Mouse (Mus musculus) spleen, postnatal 4 days (tissue): ENCODE measurements at regions not wholly inside any gene's neighbourhood (a gene's known extent, or its start where the extent isn't known, plus 50 kb on each side); places are given as distances from the start of the nearest gene placed in this dataset.
A peak's percentile ranks its signal among the peaks of the same experiment; 100 is the strongest.

Source experiments
- DNase-seq, 2 experiments: peaks; one replicate each; pipeline ENCODE4 v3.0.0; 2022; ENCODE audit warnings: low spot score in 2 of 2

DNA sequence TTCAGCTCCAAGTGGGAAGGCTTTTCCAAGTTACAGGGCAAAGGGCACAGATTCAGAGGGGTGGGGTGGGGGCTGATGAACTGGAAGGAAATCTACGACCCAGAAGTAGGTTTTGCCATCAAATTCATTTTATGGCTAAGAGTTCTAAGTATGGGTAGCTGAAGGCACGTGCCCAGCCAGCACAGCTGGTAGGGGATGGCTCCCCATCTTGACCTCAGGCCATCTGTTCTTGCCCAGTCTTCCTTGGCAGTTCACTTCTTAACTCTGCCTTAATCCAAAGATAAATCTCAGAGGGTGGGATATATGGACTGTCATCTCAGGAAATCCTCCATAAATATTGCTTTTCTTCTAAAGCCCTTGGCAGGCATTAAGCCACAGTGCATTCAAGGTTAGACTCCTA lies 238.3 kb downstream of the H2al1j start:
- no peak for DNase-seq

- no peak for DNase-seq
These were observed 240.2 kb downstream of the H2al1j start for GRCm38 (mm10) chrX:11567827-11568226.

- DNase-seq: no peak
These were observed 240.6 kb downstream of the H2al1j start for GRCm38 (mm10) chrX:11568262-11568661.

- DNase-seq: no peak
These were observed 246.7 kb downstream of the H2al1j start for GRCm38 (mm10) chrX:11574354-11574753.

GRCm38 (mm10) chrX:11575571-11575970 lies 247.9 kb downstream of the H2al1j start:
- DNase-seq: no peak

GRCm38 (mm10) chrX:11576287-11576686 lies 248.7 kb downstream of the H2al1j start:
- no peak for DNase-seq

GRCm38 (mm10) chrX:11577294-11577693 lies 249.7 kb downstream of the H2al1j start:
- DNase-seq: no peak

GRCm38 (mm10) chrX:11585353-11585752 lies 257.7 kb downstream of the H2al1j start:
- DNase-seq: no peak

DNA sequence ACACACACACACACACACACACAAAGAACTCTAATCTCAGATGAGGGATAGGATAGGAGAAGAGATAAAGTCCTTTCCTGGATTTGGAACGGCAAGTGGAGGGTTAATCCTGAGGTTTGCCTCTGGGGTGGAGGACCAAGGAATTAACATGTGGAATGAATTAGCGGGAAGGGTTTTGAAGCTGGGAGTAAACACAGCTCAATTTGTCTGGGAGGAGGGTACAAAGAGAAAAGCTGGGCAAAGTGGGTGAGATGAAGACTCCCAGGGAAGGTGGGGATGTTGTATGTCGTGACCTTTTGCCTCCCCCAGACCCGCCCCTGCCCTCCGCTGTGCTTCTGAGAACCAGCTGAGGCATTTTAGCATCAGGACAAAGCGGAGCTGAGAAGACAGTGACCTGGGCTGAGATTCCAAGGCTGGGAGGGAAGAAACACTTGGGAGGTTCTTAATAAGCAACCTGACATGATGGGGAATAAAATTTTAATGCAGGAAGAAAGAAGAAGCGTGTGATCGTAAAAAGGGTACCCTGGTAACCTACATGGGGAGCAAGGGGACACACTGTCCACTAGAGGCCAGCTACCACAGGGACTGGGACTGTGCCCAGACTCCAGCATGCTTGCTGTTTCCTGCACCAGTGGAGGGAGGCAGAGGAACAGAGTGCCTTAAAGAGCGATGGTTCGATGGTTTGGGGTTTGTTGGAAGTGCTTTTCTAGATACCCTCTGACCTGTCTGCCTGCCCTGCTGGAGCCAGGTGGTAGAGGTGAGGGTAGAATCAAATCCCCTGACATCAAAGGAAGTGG lies 264.0 kb downstream of the H2al1j start:
- no peak for DNase-seq

DNA sequence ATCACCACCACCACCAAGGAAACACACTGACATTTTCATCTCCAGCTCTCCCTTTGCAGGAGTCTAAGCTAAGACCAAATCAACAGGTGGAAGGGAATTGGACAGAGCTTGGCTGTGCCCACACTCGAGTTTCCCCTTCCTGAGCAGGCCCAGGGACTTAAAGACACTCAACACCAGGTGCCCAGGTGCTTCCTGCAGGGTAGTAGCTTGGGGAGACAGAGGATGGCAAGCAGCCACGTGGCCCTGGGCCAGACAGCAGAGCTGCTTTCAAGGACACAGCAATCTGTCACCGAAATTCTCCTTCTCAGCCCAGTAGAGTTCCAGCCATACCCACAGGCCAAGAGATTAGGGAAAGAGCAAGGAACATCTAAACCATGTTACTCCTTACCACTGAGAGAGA lies 266.9 kb downstream of the H2al1j start:
- no peak for DNase-seq

- DNase-seq: no peak
These were observed 269.9 kb downstream of the H2al1j start for GRCm38 (mm10) chrX:11597548-11597947.

DNA sequence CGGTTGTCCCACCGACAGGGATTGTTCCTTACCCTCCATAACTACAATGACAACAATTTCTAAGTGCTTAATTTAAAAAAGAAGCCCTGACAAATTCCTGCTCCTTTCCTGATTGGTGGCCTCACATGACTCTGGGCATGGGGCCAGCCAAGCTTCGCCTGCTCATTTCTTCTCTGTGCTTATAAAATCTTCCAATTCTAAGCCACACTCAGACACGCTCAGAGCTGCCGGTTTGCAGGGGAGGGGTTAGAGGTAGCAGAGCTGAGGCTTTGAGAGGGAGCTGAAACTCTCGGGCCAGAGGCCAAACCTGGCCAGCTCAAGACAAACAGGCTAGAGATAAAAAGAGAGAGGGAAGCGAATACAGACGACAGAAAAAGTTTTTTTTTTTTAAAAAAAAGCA lies 286.6 kb downstream of the H2al1j start:
- no peak for DNase-seq

DNA sequence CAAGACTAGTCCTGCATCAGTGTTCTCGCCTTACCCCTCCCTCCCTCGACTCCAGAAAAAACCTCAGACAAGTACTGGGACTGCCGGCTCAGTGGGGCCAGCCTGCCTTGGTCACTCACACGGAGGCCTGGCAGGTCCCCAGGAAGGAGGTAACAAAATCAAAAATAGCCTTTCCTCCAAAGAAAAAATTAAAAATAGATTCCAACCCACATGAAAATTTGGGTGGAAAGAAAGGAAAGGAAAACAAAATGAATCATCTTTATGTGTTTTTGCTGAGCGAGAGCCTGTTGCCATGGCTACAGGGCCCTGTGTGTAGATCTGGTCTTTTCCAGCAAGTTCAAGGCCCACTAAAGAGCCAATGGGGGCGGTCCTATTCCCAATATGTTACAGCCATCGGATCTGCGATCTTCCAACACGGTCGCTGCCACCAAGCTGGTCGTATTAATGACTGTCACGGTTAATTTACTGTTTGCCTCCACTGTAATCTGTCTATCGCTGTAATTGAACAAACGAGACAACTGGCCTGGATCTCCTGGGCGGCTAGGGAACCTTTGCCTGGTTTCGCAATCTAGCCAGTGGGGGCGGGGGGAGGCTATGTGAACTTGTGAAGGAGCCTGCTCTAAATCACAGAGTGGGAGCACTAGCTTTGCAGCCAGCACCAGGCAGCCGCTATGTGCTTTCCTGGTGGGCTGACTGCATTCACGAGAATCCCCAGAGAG lies 293.6 kb downstream of the H2al1j start:
- no peak for DNase-seq

DNA sequence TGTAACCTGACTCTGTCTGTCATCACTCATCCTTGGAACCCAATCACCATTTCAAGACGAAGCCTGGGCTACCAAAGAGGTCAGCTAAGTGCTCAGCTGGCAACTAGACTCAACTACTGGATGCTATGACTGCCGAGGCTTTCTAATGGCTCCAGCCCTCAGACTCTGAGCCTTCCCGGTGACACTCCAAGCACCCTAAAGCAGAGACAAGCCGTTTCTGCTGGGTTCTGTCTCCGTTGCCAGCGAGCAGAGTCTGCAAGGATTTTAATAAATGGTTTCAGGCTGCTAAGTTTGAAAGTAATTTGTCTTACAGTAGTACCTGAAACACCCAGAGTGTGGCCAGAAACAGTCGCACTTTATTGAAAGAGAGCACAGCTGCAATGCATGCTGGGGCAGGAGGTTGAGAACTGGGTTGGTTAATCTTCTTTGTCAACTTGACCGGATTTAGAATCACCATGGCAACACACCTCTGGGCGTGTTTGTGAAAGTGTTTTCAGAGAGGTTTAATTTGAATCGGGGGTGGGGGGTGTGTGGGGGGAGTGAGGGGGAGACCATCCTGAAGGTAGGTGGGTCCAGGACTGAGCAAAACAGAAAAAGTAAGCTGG lies 298.8 kb downstream of the H2al1j start:
- no peak for DNase-seq

DNA sequence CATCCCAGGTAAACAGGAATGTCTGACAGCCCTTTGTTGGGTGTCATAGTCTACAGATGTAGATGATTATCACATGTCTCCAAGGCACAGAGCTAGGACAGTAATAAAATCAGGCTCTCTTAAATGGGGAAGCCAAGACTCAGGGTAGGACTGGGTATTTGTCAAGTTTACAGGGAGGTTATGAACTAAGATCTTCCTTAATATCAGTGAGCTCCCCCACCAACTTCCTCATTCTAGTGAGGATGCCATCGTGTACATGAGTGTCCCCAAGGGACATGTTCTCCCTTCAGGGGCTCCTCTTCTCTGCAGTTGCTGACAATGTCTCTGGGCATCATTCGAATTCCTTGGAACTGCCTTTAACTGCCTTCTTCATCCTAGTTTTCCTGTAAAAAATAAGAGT lies 301.7 kb downstream of the H2al1j start:
- no peak for DNase-seq

DNA sequence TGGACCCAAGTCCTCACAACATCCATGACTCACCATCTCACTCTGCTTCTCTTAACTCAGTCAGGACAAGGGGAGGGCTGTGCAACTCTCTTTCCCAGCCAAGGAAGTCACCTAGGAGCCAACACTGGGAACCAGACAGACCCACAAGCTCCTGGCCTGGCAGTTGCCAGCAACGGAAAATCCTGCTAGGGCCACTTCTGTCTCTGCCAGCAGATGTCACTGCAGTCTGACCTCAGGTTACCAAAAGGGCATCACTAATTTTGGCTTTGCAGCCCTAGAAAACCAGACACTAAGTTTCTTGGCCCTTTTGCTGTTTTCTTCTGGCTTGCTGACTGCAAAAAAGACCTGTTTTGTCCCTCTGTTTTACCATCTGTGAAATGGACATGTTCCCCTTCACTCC lies 302.3 kb downstream of the H2al1j start:
- peak in 1 of 2 experiments; percentile 20 for DNase-seq

DNA sequence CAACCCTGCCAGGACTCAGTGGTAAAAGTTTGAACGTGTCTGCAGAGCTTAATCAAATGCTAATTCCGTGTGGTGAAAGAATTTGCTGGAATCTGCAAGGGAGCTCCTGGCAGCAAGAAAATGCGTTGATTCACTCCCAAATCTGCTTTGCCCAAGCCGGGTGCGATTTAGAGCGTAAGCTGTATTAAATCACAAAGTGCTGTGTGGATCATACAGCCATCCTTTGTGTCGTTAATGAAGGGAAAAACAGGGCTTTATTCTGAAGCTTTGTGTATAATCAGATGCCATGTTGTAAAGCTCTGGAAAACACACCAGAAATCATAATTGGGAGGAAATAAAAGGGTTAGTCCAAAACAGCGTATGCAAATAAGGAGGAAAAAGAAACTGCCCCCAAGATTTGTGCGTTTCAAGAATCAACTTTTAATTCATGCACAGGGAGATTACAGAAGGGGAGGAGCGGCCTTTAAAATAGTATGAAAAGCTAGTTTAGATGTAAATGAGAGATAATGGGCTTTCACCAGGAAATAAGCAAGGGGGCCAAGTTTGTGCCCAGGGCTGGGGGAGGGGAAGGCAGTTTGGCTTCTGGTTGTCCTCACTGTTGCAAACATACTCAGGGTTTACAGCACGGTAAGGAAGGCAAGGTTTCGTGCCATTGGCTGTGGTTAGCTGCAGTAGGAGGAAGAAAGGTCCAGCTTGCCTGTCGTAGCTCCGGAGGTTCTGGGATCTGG lies 303.7 kb downstream of the H2al1j start:
- no peak for DNase-seq

DNA sequence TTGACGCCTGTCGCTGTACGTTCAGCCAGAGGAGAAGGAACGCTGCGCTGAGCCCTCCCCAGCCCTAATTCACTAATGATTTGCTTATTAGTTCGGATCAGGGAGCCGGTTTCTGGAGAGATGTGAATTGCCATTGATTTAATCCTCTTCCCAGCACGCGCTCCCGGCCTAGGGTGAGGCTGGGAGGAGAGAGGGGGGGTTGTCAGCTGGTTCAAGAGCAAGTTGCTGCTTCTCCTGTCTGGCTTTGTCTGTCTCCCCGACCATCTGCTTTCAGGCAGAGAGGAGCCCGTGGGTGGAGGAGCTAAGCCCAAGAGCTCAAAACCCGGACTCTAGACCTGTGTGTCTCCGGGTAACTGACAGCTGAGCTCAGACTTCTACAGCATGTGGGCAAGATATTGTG lies 304.4 kb downstream of the H2al1j start:
- no peak for DNase-seq

GRCm38 (mm10) chrX:11633823-11634222 lies 306.2 kb downstream of the H2al1j start:
- DNase-seq: peak; percentile 39 to 70

DNA sequence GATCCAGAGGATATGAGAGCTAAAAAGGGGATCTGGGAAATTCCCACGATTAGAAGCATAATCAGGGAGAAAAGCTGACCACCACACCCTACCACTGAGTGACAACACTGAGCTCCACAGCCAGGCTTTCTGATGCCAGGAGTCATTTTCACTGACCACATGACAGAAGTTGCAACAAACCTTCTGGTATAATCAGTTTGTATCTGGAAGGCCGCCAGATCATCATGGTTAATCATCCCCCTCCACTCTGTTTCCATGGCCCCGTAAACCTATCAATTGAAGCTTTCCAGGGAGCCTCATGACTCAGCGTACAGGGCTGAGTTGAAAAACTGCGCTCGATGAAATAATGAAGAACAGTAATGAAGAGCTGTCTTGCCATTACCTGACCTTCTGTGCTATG lies 316.9 kb downstream of the H2al1j start:
- DNase-seq: no peak

DNA sequence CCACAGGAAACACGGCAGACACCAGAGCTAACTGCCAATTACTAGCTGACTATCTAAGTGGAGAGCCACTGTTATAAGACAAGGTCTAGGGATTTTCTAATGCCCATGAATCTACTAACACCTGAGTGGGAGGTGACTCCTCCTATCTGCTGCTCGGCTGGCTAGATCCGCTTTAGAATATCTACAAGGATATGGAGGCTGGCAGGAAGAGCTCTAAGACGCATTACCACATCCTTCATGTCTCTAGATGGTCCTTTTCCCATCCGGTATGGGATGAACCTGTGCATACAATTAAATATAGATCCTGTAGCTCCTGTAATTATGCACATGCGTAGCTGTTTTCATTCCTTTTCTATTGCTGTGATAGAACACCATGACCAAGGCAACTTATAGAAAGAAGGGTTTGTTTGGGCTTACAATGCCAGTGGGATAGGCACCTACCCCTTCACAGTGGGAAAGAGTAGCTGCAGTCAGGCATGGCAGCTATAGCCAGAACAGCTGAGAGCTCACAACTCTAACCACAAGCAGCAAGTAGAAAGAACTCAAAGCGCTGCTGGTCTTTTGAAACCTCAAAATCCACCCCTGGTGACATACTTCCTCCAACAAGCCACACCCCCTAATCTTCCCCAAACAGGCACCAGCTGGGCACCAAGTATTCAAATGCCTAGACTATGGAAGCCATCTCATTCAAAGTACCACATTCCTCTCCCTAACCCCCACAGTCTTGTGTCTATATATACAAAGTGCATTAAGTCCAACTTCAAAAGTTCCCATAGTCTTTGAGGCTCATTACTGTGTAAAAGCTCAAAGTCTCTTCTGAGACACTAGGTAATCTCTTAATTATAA lies 319.3 kb downstream of the H2al1j start:
- DNase-seq: no peak

GRCm38 (mm10) chrX:11647527-11647836 lies 319.9 kb downstream of the H2al1j start:
- no peak for DNase-seq
